Mouse (Mus musculus): Measurements from ENCODE around the gene Galt. TPM values are rescaled to one million over a fixed set of nuclear protein-coding genes. Genes with fewer than 3 reads are reported as not detected.

The Galt gene
- 52.7 and 69.7 TPM in 2 replicates for polyA plus RNA-seq (2016; fragmentation: Nextera tagmentation; extraction: Ambion mirVana)

GRCm38 (mm10) chr4:41754797-41755337 lies at the start of gene Galt:
Gene Galt, plus strand, starts transcription at chr4:41755228.
- DNase-seq (ENCODE audit: low spot score): no peak
- Histone ChIP-seq H3K36me3 (peaks cover 24% of the 10 kb centered on the region), H3K27me3 (ENCODE audit: insufficient read depth, poor library complexity, severe bottlenecking) (peaks cover 6% of the 10 kb centered on the region; the same call in 1 of the 2 replicates), H3K4me1 (peaks cover 30% of the 10 kb centered on the region), H3K27ac (peak within 1 kb of the TSS; percentile 93), H3K4me3 (peak within 1 kb of the TSS; percentile 70), H3K9me3 (no peaks in the 10 kb centered on the region)
- WGBS: 14% methylated on average over 14 of the region's 14 CpGs

DNA sequence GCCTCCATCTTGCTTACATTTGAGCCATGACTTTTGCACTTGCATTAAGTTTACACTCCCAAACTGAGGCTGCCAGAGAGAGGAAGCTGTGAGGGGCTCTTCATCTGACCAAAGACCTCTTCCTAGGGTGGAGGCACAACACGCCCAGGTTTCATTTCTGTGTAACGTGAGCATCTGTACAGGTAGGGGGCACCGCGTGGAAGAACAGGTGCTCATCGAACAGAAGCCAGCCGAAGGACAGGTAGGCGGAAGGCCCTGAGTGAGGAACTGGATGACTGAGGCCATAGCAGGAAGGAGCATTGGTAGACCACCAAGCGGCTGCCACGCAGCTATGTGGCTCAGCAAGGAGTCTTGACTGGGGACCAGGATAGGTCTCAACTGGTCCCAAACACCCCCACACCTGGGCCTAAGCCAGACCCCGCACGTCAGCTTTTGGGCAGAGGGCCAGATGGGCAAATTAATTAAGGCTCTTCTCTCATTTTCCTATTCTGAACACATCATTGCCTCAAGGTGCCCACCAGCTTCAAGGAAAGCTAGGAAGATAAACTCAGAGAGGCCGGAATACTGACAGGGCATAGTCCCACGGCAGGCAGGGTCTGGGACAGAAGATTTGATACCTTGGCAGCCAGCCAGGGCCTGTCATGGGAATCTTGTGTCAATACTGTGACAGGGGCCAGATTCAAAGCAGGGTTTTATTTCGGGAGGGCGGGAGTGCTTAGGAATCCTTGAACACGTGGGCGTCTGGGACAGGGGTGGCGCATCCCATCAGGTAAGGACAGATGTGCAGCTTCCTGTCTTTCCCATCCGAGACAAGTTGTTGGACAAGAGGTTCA lies 48.9 kb upstream of the Galt start:
- peaks cover 49% of the 10 kb centered on the region for H3K27me3 ChIP-seq (ENCODE audit: insufficient read depth, poor library complexity, severe bottlenecking)
- 0 out of 2 replicates have a peak overlapping the region, but pooled peaks have one; percentile 22 for H3K4me3 ChIP-seq
- WGBS: 64% methylated on average over 19 of the region's 19 CpGs
- no peaks in the 10 kb centered on the region for H3K9me3 ChIP-seq
- no peak for DNase-seq (ENCODE audit: low spot score)
- H3K27ac ChIP-seq: no peak overlapping the region
- H3K36me3 ChIP-seq: peaks cover 5% of the 10 kb centered on the region; the same call in 1 of the 2 replicates
- H3K4me1 ChIP-seq: peaks cover 28% of the 10 kb centered on the region

GRCm38 (mm10) chr4:41707011-41707535 lies 48.0 kb upstream of the Galt start:
- Histone ChIP-seq H3K4me1 (peaks cover 34% of the 10 kb centered on the region), H3K27me3 (ENCODE audit: insufficient read depth, poor library complexity, severe bottlenecking) (peaks cover 49% of the 10 kb centered on the region), H3K9me3 (no peaks in the 10 kb centered on the region), H3K4me3 (peak overlapping the region; percentile 22), H3K27ac (no peak overlapping the region), H3K36me3 (peaks cover 14% of the 10 kb centered on the region)
- WGBS: 3% methylated on average over 13 of the region's 13 CpGs
- DNase-seq (ENCODE audit: low spot score): peak; percentile 85

- WGBS: 43% methylated on average over 8 of the region's 8 CpGs
- Histone ChIP-seq H3K9me3 (no peaks in the 10 kb centered on the region), H3K4me3 (no peak overlapping the region), H3K27ac (no peak overlapping the region), H3K27me3 (ENCODE audit: insufficient read depth, poor library complexity, severe bottlenecking) (peaks cover 46% of the 10 kb centered on the region), H3K36me3 (peaks cover 18% of the 10 kb centered on the region), H3K4me1 (peaks cover 43% of the 10 kb centered on the region)
- no peak for DNase-seq (ENCODE audit: low spot score)
Observed at GRCm38 (mm10) chr4:41708192-41708745, 46.8 kb upstream of the Galt start.

DNA sequence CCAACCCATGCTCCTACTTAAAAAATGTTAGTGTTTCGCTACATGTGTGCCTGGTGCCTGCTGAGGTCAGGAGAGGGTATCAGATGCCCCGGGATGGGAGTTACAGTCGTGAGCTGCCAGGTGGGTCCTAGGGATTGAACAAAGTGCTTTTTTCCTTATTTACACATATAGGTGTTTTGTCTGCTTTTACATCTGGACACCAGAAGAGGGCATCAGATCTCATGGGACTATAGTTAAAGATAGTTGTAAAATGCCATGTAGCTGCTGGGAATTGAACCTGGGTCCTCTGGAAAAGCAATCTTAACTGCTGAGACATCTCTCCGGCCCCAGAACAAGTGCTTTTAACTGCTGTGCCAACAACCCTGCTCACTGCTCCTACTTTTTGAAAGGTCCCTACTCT lies 44.8 kb upstream of the Galt start:
- Histone ChIP-seq H3K4me1 (peaks cover 38% of the 10 kb centered on the region), H3K9me3 (no peaks in the 10 kb centered on the region), H3K36me3 (peaks cover 18% of the 10 kb centered on the region), H3K4me3 (no peak overlapping the region), H3K27me3 (ENCODE audit: insufficient read depth, poor library complexity, severe bottlenecking) (peaks cover 29% of the 10 kb centered on the region), H3K27ac (no peak overlapping the region)
- DNase-seq (ENCODE audit: low spot score): no peak
- WGBS: 58% methylated on average over 4 of the region's 4 CpGs

- peaks cover 30% of the 10 kb centered on the region for H3K36me3 ChIP-seq
- H3K27ac ChIP-seq: peak overlapping the region; percentile 95
- H3K4me3 ChIP-seq: peak overlapping the region; percentile 79
- H3K4me1 ChIP-seq: peaks cover 31% of the 10 kb centered on the region
- WGBS: 79% methylated on average over 16 of the region's 16 CpGs
- H3K9me3 ChIP-seq: no peaks in the 10 kb centered on the region
- DNase-seq (ENCODE audit: low spot score): no peak
- H3K27me3 ChIP-seq (ENCODE audit: insufficient read depth, poor library complexity, severe bottlenecking): peaks cover 13% of the 10 kb centered on the region
Observed at GRCm38 (mm10) chr4:41711705-41712375, 43.2 kb upstream of the Galt start.

DNA sequence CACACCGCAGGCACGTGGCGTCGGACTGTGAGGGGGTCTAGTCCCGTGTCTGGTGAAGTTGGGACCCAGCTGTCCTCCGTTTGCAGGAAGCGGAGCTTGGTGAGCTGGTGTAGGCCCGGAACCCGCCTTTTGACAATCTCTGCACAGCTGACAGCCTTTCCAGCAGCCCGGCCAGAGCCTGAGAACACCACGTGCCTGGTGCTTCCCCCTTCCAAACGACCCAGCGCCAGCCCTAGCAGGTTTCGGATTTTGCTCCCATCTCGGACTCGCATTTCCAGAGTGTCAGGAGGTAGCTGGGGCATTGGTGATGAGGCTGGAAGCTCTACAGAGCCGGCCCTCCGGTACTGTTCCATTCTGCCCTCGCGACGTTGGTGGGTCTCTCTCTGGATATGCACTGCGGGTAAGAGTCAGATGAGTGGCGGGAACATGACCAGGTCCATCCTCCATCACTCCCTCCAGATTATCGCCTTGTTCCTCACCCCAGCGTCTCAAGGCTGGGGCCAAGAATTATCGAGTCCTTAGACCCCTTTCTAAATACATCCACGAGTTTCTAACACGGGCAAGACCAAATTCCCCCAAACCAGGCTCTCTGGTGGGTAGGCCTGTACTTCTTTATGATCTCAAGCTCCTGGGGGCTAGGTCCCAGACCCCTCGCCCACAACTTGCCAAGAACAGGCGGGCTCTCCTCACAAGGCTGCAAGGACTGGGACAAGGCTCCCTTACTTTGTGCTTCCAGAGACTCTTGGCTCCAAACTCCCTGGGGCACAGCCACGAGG lies 42.4 kb upstream of the Galt start:
- 45% methylated on average over 31 of the region's 31 CpGs for WGBS
- no peak for DNase-seq (ENCODE audit: low spot score)
- Histone ChIP-seq H3K9me3 (no peaks in the 10 kb centered on the region), H3K4me1 (peaks cover 24% of the 10 kb centered on the region), H3K27ac (peak overlapping the region; percentile 95), H3K4me3 (peak overlapping the region; percentile 79), H3K27me3 (ENCODE audit: insufficient read depth, poor library complexity, severe bottlenecking) (peaks cover 5% of the 10 kb centered on the region; the same call in 1 of the 2 replicates), H3K36me3 (peaks cover 37% of the 10 kb centered on the region)

GRCm38 (mm10) chr4:41713197-41714067 lies 41.6 kb upstream of the Galt start, which contains the start of gene Rpp25l:
Gene Rpp25l, minus strand, starts transcription at chr4:41713534.
- peaks cover 23% of the 10 kb centered on the region for H3K4me1 ChIP-seq
- H3K27me3 ChIP-seq (ENCODE audit: insufficient read depth, poor library complexity, severe bottlenecking): no peaks in the 10 kb centered on the region
- DNase-seq (ENCODE audit: low spot score): peak; percentile 94
- no peaks in the 10 kb centered on the region for H3K9me3 ChIP-seq
- H3K27ac ChIP-seq: peak within 1 kb of the TSS; percentile 95
- peak within 1 kb of the TSS; percentile 79 for H3K4me3 ChIP-seq
- WGBS: under 1% methylated on average over 61 of the region's 61 CpGs
- H3K36me3 ChIP-seq: peaks cover 45% of the 10 kb centered on the region

- no peak overlapping the region for H3K27ac ChIP-seq
- H3K27me3 ChIP-seq (ENCODE audit: insufficient read depth, poor library complexity, severe bottlenecking): no peaks in the 10 kb centered on the region
- no peak for DNase-seq (ENCODE audit: low spot score)
- 20% methylated on average over 8 of the region's 8 CpGs for WGBS
- H3K36me3 ChIP-seq: peaks cover 54% of the 10 kb centered on the region
- H3K4me3 ChIP-seq: peak overlapping the region; percentile 79; the same call in 1 of the 2 replicates
- no peaks in the 10 kb centered on the region for H3K9me3 ChIP-seq
- H3K4me1 ChIP-seq: peaks cover 23% of the 10 kb centered on the region
Observed at GRCm38 (mm10) chr4:41714276-41714675, 40.8 kb upstream of the Galt start.

DNA sequence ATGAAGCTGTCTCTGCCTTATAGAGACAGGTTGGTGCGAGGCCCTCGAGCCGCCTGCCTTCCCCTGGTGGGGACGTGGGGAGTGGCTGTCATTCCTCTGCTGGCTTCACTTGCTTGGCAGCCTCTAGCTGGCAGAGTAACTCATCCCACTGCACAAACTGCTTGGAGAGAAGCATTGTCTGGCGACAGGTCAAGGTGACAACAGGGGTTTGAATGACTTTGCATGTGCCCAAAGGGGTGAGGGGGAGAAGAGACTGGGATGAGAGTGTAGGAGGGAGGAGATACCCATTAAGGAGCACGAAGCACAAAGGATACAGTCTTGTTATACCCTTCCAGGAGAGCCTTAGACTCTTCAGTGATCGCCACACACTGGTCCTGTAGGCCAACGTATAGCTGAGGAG lies 39.9 kb upstream of the Galt start:
- H3K4me1 ChIP-seq: peaks cover 23% of the 10 kb centered on the region
- H3K27me3 ChIP-seq (ENCODE audit: insufficient read depth, poor library complexity, severe bottlenecking): no peaks in the 10 kb centered on the region
- H3K36me3 ChIP-seq: peaks cover 62% of the 10 kb centered on the region
- no peak overlapping the region for H3K4me3 ChIP-seq
- WGBS: 77% methylated on average over 8 of the region's 8 CpGs
- no peak for DNase-seq (ENCODE audit: low spot score)
- no peaks in the 10 kb centered on the region for H3K9me3 ChIP-seq
- no peak overlapping the region for H3K27ac ChIP-seq

GRCm38 (mm10) chr4:41715596-41715995 lies 39.4 kb upstream of the Galt start:
- H3K9me3 ChIP-seq: no peaks in the 10 kb centered on the region
- H3K27me3 ChIP-seq (ENCODE audit: insufficient read depth, poor library complexity, severe bottlenecking): no peaks in the 10 kb centered on the region
- DNase-seq (ENCODE audit: low spot score): no peak
- WGBS: 84% methylated on average over 5 of the region's 5 CpGs
- peaks cover 23% of the 10 kb centered on the region for H3K4me1 ChIP-seq
- H3K4me3 ChIP-seq: no peak overlapping the region
- peaks cover 67% of the 10 kb centered on the region for H3K36me3 ChIP-seq
- no peak overlapping the region for H3K27ac ChIP-seq
